Mouse (Mus musculus) forebrain, embryonic 14.5 days (tissue): ENCODE measurements around the gene Wdr18. TPM values are rescaled to one million over a fixed set of nuclear protein-coding genes. Genes with fewer than 3 reads are reported as not detected.
"Not testable (repeated sequence)": the region's sequence is repeated elsewhere in the genome, so short reads cannot be mapped to it uniquely, and the experiment has no call there.

Experiments
- ATAC-seq: fragments of 200-750 bp; cut with Nextera tagmentation; 2 replicates; pipeline ENCODE4 v1.8.0; 2017; ENCODE audit warnings: mild to moderate bottlenecking, moderate library complexity
- DNase-seq: peaks from one replicate; pipeline ENCODE4 v3.0.0-alpha.2; 2015; ENCODE audit warnings: low spot score
- H3K27ac ChIP-seq: fragments of 300-500 bp; sonication (generic); 2 replicates; pipeline ENCODE4 v1.5.1; 2014; ENCODE audit warnings: low read depth, mild to moderate bottlenecking, control low read depth, low read length, moderate library complexity
- H3K27me3 ChIP-seq: fragments of 300-500 bp; sonication (generic); replicated peaks from 2 replicates; pipeline ENCODE4 v1.6.1; 2014; ENCODE audit warnings: low read length, control low read depth, mixed read lengths; ENCODE audit not compliant: control insufficient read depth, insufficient read depth
- H3K36me3 ChIP-seq: fragments of 300-500 bp; sonication (generic); 2 replicates; pipeline ENCODE4 v1.6.1; 2014; ENCODE audit warnings: low read length, control low read depth; ENCODE audit not compliant: control insufficient read depth, insufficient read depth
- H3K4me1 ChIP-seq: fragments of 300-500 bp; sonication (generic); 2 replicates; pipeline ENCODE4 v1.6.1; 2014; ENCODE audit warnings: antibody characterized with exemption, low read length, control low read depth; ENCODE audit not compliant: control insufficient read depth, insufficient read depth
- H3K4me2 ChIP-seq: fragments of 300-500 bp; sonication (generic); 2 replicates; pipeline ENCODE4 v1.6.1; 2014; ENCODE audit warnings: mild to moderate bottlenecking, control low read depth, low read length
- H3K4me3 ChIP-seq: fragments of 300-500 bp; sonication (generic); 2 replicates; pipeline ENCODE4 v1.5.1; 2014; ENCODE audit warnings: low read depth, low read length, control low read depth
- H3K9ac ChIP-seq: fragments of 300-500 bp; sonication (generic); 2 replicates; pipeline ENCODE4 v1.6.1; 2014; ENCODE audit warnings: mild to moderate bottlenecking, low read length, control low read depth, moderate library complexity
- H3K9me3 ChIP-seq: fragments of 300-500 bp; sonication (generic); replicated peaks from 2 replicates; pipeline ENCODE4 v1.6.1; 2016; ENCODE audit warnings: low read length, control low read depth, mixed read lengths; ENCODE audit not compliant: control insufficient read depth
- WGBS: fragments of 180-500 bp; shearing (Covaris S2); extraction: QIAGEN DNeasy Blood & Tissue Kit; methylation state at CpG from one replicate; pipeline ENCODE4 v1.1.7; 2014; 5-methylcytosine and 5-hydroxymethylcytosine counted together
- polyA plus RNA-seq: library from polyadenylated mRNA; unstranded; fragments of >200 nt; fragmentation: Nextera tagmentation; extraction: Ambion mirVana; gene quantifications from 2 replicates; pipeline ENCODE4 v1.2.1, GENCODE M21; 2014

The Wdr18 gene
- polyA plus RNA-seq, 1 experiment from 2014 or later: 96.4 TPM

GRCm38 (mm10) chr10:79955691-79956090 is 4.3 kb upstream of the Wdr18 start:
- ATAC-seq: no peak
- 78% methylated on average over 9 of the region's 9 CpGs for whole genome bisulfite sequencing
- Histone ChIP-seq H3K4me1 (peaks cover 2% of the 10 kb centered on the region; the same call in 1 of the 2 replicates), H3K27ac (no peak overlapping the region), H3K4me2 (no peak overlapping the region), H3K9me3 (no peaks in the 10 kb centered on the region), H3K9ac (peak overlapping the region; percentile 29), H3K4me3 (no peak overlapping the region), H3K36me3 (peaks cover 23% of the 10 kb centered on the region), H3K27me3 (no peaks in the 10 kb centered on the region)
- DNase-seq: no peak

GRCm38 (mm10) chr10:79956643-79957154 is 3.3 kb upstream of the Wdr18 start:
- Histone ChIP-seq H3K4me1 (peaks cover 6% of the 10 kb centered on the region; the same call in 1 of the 2 replicates), H3K27ac (no peak overlapping the region), H3K36me3 (peaks cover 16% of the 10 kb centered on the region), H3K9me3 (no peaks in the 10 kb centered on the region), H3K4me3 (no peak overlapping the region), H3K4me2 (no peak overlapping the region), H3K27me3 (no peaks in the 10 kb centered on the region), H3K9ac (no peak overlapping the region)
- ATAC-seq (no peak), DNase-seq (no peak)
- 23% methylated on average over 4 of the region's 4 CpGs for WGBS

GRCm38 (mm10) chr10:79958140-79958816 is 1.7 kb upstream of the Wdr18 start:
- 17% methylated on average over 21 of the region's 21 CpGs for WGBS
- Histone ChIP-seq H3K4me3 (no peak overlapping the region), H3K4me1 (peaks cover 6% of the 10 kb centered on the region; the same call in 1 of the 2 replicates), H3K4me2 (no peak overlapping the region), H3K9ac (no peak overlapping the region), H3K36me3 (peaks cover 20% of the 10 kb centered on the region), H3K27me3 (no peaks in the 10 kb centered on the region), H3K9me3 (no peaks in the 10 kb centered on the region), H3K27ac (no peak overlapping the region)
- ATAC-seq (no peak), DNase-seq (peak; percentile 62)

- not testable (repeated sequence) for H3K27me3 ChIP-seq, H3K4me3 ChIP-seq, H3K9me3 ChIP-seq, H3K4me1 ChIP-seq, H3K9ac ChIP-seq, H3K27ac ChIP-seq, DNase-seq
- 34% methylated on average over 10 of the region's 10 CpGs for WGBS
- peak; percentile 36; the same call in 1 of the 2 replicates for ATAC-seq
- peak overlapping the region; percentile 86; the same call in 1 of the 2 replicates for H3K4me2 ChIP-seq
- H3K36me3 ChIP-seq: peaks cover 29% of the 10 kb centered on the region
Measured at GRCm38 (mm10) chr10:79959412-79959811, 540 bp upstream of the Wdr18 start.

GRCm38 (mm10) chr10:79960671-79961294 is 831 bp downstream of the Wdr18 start:
- Histone ChIP-seq H3K27ac (peak overlapping the region; percentile 58; the same call in 1 of the 2 replicates), H3K4me2 (peak overlapping the region; percentile 86), H3K9me3 (no peaks in the 10 kb centered on the region), H3K27me3 (no peaks in the 10 kb centered on the region), H3K9ac (peak overlapping the region; percentile 78), H3K4me1 (peaks cover 6% of the 10 kb centered on the region; the same call in 1 of the 2 replicates), H3K36me3 (peaks cover 43% of the 10 kb centered on the region), H3K4me3 (peak overlapping the region; percentile 91)
- 16% methylated on average over 10 of the region's 10 CpGs for WGBS
- no peak for ATAC-seq
- DNase-seq: no peak

GRCm38 (mm10) chr10:79964727-79965126 is 4.8 kb downstream of the Wdr18 start:
- 95% methylated on average over 7 of the region's 7 CpGs for whole genome bisulfite sequencing
- Histone ChIP-seq H3K4me1 (peaks cover 6% of the 10 kb centered on the region; the same call in 1 of the 2 replicates), H3K36me3 (peaks cover 69% of the 10 kb centered on the region), H3K27me3 (0 out of 2 replicates have a peak, but pooled peaks cover 2% of the 10 kb centered on the region), H3K9ac (no peak overlapping the region), H3K27ac (no peak overlapping the region), H3K9me3 (no peaks in the 10 kb centered on the region), H3K4me2 (no peak overlapping the region), H3K4me3 (no peak overlapping the region)
- ATAC-seq (no peak), DNase-seq (no peak)

- Histone ChIP-seq H3K9me3 (no peaks in the 10 kb centered on the region), H3K27me3 (peaks cover 6% of the 10 kb centered on the region; the same call in 1 of the 2 replicates), H3K36me3 (peaks cover 69% of the 10 kb centered on the region), H3K4me3 (no peak overlapping the region), H3K4me1 (peaks cover 6% of the 10 kb centered on the region; the same call in 1 of the 2 replicates), H3K9ac (no peak overlapping the region), H3K27ac (no peak overlapping the region), H3K4me2 (no peak overlapping the region)
- ATAC-seq: no peak
- WGBS: 87% methylated on average over 5 of the region's 5 CpGs
- DNase-seq: no peak
Measured at GRCm38 (mm10) chr10:79965325-79965724, 5.4 kb downstream of the Wdr18 start.

GRCm38 (mm10) chr10:79966886-79967400 is 7.0 kb downstream of the Wdr18 start:
- 89% methylated on average over 5 of the region's 5 CpGs for WGBS
- H3K27ac ChIP-seq: no peak overlapping the region
- H3K4me3 ChIP-seq: no peak overlapping the region
- H3K9me3 ChIP-seq: no peaks in the 10 kb centered on the region
- H3K9ac ChIP-seq: no peak overlapping the region
- peaks cover 63% of the 10 kb centered on the region for H3K36me3 ChIP-seq
- H3K4me2 ChIP-seq: no peak overlapping the region
- no peak for DNase-seq
- peaks cover 21% of the 10 kb centered on the region for H3K27me3 ChIP-seq
- no peaks in the 10 kb centered on the region; the same call in 1 of the 2 replicates for H3K4me1 ChIP-seq
- ATAC-seq: no peak
